Mouse (Mus musculus) thymus, postnatal 14 days (tissue): ENCODE measurements around the gene Senp1.

Source experiments
- DNase-seq: peaks from one replicate; pipeline ENCODE4 v3.0.0; 2021

The Senp1 gene

DNA sequence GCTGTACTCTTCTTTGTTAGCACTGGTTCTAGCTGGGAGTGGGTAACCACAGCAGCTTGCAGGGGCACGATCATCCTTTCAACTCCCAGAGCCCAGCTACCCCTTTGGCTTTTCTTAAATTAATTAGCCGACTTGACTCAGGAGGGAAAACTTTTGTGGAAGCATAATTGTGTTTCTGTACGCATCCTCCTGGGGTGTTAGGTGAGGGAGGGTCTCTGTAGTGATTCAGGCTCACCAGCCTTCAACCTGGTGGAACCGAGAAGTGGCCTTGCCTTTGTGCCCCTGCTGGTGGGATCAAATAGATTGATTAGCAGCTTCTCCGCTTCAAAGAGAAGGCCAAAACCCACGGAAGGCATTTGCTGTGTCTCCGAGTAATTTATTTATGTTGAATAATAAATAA lies 93.6 kb downstream of the Senp1 start:
- no peak for DNase-seq

DNA sequence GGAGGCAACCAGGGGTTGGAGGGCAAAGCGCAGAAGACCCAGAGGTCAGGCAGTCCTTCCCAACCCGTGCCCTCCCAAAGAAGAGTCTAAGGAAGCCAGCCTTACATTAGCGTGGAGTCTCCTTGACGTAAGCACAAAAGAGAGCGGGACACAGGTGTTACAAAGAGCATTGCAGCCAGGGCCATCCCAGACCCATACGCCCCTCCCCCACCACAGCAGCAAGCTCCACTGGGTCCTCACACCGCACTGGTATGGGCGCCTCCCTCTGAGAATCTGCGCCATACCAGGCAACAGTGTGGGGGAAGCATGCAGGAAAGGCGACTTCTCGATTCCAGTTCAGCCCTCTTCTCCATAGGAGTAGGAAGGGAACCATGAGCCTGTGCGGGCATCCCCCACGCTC lies 94.0 kb downstream of the Senp1 start:
- no peak for DNase-seq

DNA sequence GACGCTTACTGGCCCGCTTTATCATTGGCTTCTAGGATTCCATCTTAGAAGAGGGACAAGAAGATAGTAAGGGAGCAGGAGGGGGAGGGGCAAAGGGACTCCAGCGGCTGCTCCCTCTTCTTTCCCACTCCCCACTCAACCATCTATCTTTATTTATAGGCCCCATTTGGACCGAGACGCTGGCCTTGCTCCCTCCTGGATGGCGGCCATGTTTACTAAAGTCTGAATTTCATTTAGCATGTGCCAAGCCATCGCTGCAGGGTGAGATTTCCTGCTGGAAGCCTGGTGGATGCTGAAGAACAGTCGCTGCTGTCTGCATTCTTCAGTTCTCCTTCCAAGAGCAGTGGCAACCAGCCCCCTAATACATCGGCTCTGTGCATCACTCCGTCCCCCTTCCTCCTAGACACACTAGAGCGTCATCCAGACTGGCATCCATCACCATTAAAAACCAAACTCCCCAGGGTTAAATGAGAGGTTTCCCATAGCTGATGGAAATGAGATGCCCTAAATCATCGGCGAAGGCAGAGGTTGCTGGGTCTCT lies 96.8 kb downstream of the Senp1 start:
- no peak for DNase-seq

DNA sequence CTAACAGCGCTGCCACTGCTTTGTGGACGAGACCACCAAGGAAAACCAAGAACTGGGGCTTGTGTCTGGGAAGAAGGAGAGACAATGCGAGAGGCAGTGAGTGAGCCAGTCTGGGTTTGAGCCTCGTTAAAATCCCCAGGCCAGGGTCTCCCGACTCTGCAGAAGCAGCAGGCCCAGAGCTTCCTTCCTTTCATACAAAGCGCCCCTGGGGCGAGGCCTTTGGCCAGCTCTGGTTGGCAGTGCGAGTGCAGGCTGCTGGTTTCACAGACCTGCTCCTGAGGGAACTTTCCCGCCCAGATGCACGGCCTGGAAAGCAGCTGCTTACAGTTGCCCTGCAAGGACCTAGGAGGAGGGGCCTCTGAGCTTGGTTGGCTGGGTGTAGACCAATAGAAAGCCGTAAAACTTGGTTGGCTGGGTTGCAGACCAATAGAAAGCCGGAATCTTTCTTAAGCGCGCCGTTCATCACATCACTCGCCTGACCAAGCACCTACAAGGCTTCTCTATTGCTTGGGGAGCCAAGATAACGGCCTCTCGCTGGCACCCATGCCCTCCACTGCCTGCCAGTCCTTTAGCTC lies 100.7 kb downstream of the Senp1 start:
- peak; percentile 73 for DNase-seq

DNA sequence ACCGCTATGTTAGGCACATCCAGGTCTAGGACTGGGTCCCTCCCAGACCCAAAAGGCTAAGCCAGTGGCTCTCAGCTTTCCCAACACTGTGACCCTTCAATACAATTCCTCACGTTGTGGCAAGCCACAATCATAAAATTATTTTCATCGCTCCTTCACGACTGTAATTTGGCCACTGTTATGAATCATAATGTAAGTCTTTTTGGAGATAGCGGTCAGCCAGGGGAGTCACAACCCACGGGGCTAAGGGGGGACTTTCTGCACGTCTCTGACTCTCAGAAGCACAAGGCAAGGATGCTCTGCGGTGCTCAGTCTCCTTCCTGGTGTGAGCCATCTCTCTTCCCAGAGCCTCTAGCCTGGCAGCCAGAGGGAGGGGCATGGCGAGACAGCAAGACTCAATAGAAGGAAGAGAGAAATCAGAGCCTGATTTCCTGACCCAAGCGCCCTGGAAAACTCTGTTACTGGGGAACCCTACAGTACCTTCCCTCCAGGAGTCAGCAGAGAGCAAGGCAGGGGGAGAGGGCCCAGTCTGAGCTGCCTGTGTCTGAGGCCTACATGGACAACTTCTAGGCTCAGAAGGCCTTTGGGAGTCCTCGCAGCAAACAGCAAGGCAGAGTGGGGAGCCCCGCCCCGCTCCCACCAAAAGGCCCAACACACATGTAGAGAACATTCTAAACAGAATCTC lies 101.4 kb downstream of the Senp1 start:
- DNase-seq, result no peak

DNA sequence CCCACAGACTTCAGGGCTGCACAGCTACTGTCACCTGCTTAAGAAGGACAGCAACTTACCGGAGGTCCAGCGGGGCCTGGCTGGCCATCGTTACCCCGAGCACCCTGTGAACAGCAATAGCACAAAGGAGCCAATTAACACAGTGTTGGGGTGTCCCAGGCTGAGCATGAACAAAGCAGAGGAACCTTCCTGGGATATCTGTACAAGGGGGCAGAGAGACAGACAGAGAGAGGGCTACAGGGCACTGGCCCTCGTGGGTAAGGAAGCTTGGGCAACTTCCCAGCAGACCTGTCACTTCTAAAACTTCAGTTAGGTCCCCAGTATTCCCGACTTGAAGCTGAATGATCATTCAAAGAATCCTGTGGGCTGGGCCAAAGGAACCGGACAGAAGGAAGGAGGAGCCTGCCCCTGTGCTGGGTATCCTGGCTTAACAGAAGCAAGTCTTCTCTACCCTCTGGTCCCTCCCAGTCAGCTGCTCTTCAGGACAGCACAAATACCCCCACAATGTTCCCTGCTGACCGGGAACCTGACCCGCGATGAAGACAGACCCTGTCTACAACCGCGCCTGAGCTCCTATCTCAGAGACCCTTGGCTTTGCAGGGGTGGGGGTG lies 102.2 kb downstream of the Senp1 start:
- DNase-seq, result no peak

DNA sequence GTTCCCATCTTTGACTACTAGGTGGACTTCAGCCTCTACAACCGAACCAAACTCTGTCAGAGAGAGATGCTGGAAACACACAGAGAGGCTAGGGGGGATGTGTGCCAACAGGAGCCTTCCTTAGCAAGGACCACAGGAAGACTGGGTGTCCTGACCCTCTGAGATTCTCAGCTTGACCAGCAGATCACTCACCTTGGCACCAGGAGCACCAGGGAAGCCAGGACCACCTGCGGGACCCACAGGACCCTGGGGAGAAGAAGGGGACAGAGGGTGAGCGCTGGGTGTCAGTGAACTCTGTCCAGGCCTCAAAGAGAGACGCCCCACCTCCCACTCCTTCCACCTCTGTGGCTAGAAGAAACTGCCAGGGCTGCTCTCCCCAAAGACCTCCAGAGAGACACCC lies 102.8 kb downstream of the Senp1 start:
- DNase-seq, result no peak

DNA sequence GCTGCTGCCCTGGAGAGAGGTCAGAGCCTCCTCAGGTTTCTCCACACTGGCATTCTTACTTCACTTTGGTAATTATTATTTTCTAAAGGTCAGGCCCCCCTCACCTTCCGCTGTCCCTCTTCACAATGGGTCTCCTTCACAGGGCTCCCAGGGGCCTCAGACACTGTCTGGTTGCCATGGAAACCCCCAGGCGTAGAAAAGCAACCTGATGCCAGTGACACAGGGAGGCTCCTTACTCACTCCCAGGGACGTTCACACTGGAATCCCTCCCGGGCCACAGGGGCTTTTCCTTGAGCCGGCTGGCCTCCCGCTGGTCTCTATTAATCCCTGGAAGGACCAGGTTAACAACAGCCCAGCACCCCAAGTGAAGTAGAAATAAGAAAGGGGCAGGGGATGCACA lies 103.4 kb downstream of the Senp1 start:
- no peak for DNase-seq

DNA sequence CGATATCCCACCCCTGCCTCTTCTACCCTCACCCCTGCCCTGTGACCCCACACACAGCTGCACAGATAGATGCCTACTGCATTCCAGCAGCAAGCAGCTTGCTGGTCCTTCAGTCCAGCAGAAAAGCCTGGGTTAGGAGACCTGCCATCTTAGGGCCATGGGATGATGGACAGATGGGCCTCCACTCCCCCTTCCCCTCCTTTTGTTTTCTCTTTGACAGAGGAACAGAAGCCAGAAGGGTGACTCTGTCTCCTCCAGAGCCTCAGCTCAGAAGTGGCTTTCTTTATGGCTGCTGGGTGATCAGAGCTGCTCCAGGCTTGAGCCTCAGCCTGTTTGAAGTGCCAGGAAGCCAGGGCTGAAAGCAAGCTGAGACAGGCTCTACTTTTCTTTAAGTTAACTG lies 104.0 kb downstream of the Senp1 start:
- no peak for DNase-seq
